Mouse (Mus musculus) forebrain, postnatal 0 days (tissue): ENCODE measurements around the gene Commd6. TPM values are rescaled to one million over a fixed set of nuclear protein-coding genes. Genes with fewer than 3 reads are reported as not detected.
A peak's percentile ranks its signal among the peaks of the same experiment; 100 is the strongest.

Experiments used
- ATAC-seq: fragments of 200-750 bp; cut with Nextera tagmentation; 2 replicates; pipeline ENCODE4 v1.8.0; 2017; ENCODE audit warnings: mild to moderate bottlenecking, moderate library complexity
- DNase-seq: peaks from one replicate; pipeline ENCODE4 v3.0.0-alpha.2; 2015
- H3K27ac ChIP-seq: fragments of 300-500 bp; sonication (generic); 2 replicates; pipeline ENCODE4 v1.5.1; 2014; ENCODE audit warnings: low read depth, mild to moderate bottlenecking, antibody characterized with exemption, low read length, moderate library complexity, mixed read lengths
- H3K27me3 ChIP-seq: fragments of 300-500 bp; sonication (generic); 2 replicates; pipeline ENCODE4 v1.6.1; 2014; ENCODE audit warnings: mild to moderate bottlenecking, low read length, mixed read lengths; ENCODE audit not compliant: insufficient read depth
- H3K36me3 ChIP-seq: fragments of 300-500 bp; sonication (generic); 2 replicates; pipeline ENCODE4 v1.6.1; 2014; ENCODE audit warnings: mild to moderate bottlenecking, moderate library complexity; ENCODE audit not compliant: insufficient read depth
- H3K4me1 ChIP-seq: fragments of 300-500 bp; sonication (generic); 2 replicates; pipeline ENCODE4 v1.6.1; 2014; ENCODE audit warnings: antibody characterized with exemption; ENCODE audit not compliant: insufficient read depth
- H3K4me2 ChIP-seq: fragments of 300-500 bp; sonication (generic); 2 replicates; pipeline ENCODE4 v1.6.1; 2014; ENCODE audit warnings: low read depth, mild to moderate bottlenecking, moderate library complexity
- H3K4me3 ChIP-seq: fragments of 300-500 bp; sonication (generic); 2 replicates; pipeline ENCODE4 v1.5.1; 2014; ENCODE audit warnings: low read depth, low read length, mixed read lengths
- H3K9ac ChIP-seq: fragments of 300-500 bp; sonication (generic); 2 replicates; pipeline ENCODE4 v1.6.1; 2014; ENCODE audit warnings: mild to moderate bottlenecking
- H3K9me3 ChIP-seq: fragments of 300-500 bp; sonication (generic); 2 replicates; pipeline ENCODE4 v1.6.1; 2016; ENCODE audit warnings: low read length
- CTCF ChIP-seq: sonication (generic); IDR thresholded peaks from 2 replicates; pipeline ENCODE4 v1.5.1; 2016; ENCODE audit warnings: antibody characterized with exemption, control low read depth, low read depth
- WGBS: fragments of 180-500 bp; shearing (Covaris S2); extraction: QIAGEN DNeasy Blood & Tissue Kit; methylation state at CpG from one replicate; pipeline ENCODE4 v1.1.7; 2014; 5-methylcytosine and 5-hydroxymethylcytosine counted together
- polyA plus RNA-seq: library from polyadenylated mRNA; unstranded; fragments of >200 nt; fragmentation: Nextera tagmentation; extraction: Ambion mirVana; gene quantifications from 2 replicates; pipeline ENCODE4 v1.2.1, GENCODE M21; 2015
- total RNA-seq: library from RNA; depleted of rRNA; stranded (reverse); fragments of >200 nt; gene quantifications from 2 replicates; pipeline ENCODE4 v1.2.3, GENCODE M21; 2014

Commd6 gene
- total and polyA plus RNA-seq, 2 experiments from 2014 or later = 44.9 to 71.4 TPM

- Histone ChIP-seq H3K4me3 (no peak overlapping the region), H3K36me3 (no peaks in the 10 kb centered on the region), H3K4me2 (no peak overlapping the region), H3K27ac (no peak overlapping the region), H3K4me1 (no peaks in the 10 kb centered on the region), H3K9me3 (no peaks in the 10 kb centered on the region), H3K27me3 (no peaks in the 10 kb centered on the region), H3K9ac (no peak overlapping the region)
- no peak for ATAC-seq
- DNase-seq = no peak
- no peak for TF ChIP-seq CTCF
- WGBS = 58% methylated on average over 1 of the region's 1 CpGs
Observed at GRCm38 (mm10) chr14:101613206-101613605, 27.3 kb downstream of the Commd6 start.

- no peaks in the 10 kb centered on the region for H3K9me3 ChIP-seq
- no peaks in the 10 kb centered on the region for H3K27me3 ChIP-seq
- 90% methylated on average over 10 of the region's 10 CpGs for WGBS
- H3K27ac ChIP-seq = no peak overlapping the region
- DNase-seq = no peak
- no peak overlapping the region for H3K4me2 ChIP-seq
- no peaks in the 10 kb centered on the region for H3K36me3 ChIP-seq
- TF ChIP-seq CTCF = no peak
- no peaks in the 10 kb centered on the region for H3K4me1 ChIP-seq
- no peak overlapping the region for H3K9ac ChIP-seq
- ATAC-seq = no peak
- H3K4me3 ChIP-seq = no peak overlapping the region
Observed at GRCm38 (mm10) chr14:101610701-101611100, 29.8 kb downstream of the Commd6 start.

- ATAC-seq = peak; percentile 82
- 2% methylated on average over 62 of the region's 62 CpGs for WGBS
- Histone ChIP-seq H3K4me2 (peak within 1 kb of the TSS; percentile 98), H3K27me3 (no peaks in the 10 kb centered on the region), H3K27ac (peak within 1 kb of the TSS; percentile 5; the same call in 1 of the 2 replicates), H3K36me3 (no peaks in the 10 kb centered on the region), H3K4me1 (no peaks in the 10 kb centered on the region), H3K9ac (peak within 1 kb of the TSS; percentile 64), H3K9me3 (no peaks in the 10 kb centered on the region), H3K4me3 (peak within 1 kb of the TSS; percentile 80)
- TF ChIP-seq CTCF = peak; percentile 76
- peak; percentile 79 for DNase-seq
Observed at GRCm38 (mm10) chr14:101608519-101609368, 31.7 kb downstream of the Commd6 start, which contains the start of gene Tbc1d4. TSS of gene Tbc1d4 (minus strand) at chr14:101609191.

- Histone ChIP-seq H3K27me3 (no peaks in the 10 kb centered on the region), H3K9ac (peak overlapping the region; percentile 64), H3K27ac (peak overlapping the region; percentile 5; the same call in 1 of the 2 replicates), H3K4me1 (no peaks in the 10 kb centered on the region), H3K36me3 (no peaks in the 10 kb centered on the region), H3K4me3 (peak overlapping the region; percentile 80), H3K4me2 (peak overlapping the region; percentile 98), H3K9me3 (no peaks in the 10 kb centered on the region)
- TF ChIP-seq CTCF = peak; percentile 17
- ATAC-seq (peak; percentile 50), DNase-seq (peak; percentile 59)
- under 1% methylated on average over 62 of the region's 62 CpGs for WGBS
Observed at GRCm38 (mm10) chr14:101607631-101608518, 32.6 kb downstream of the Commd6 start.

GRCm38 (mm10) chr14:101605843-101606242 lies 34.6 kb downstream of the Commd6 start:
- no peaks in the 10 kb centered on the region for H3K9me3 ChIP-seq
- WGBS = 55% methylated on average over 2 of the region's 2 CpGs
- H3K4me3 ChIP-seq = no peak overlapping the region
- H3K4me2 ChIP-seq = no peak overlapping the region
- no peaks in the 10 kb centered on the region for H3K27me3 ChIP-seq
- H3K27ac ChIP-seq = no peak overlapping the region
- ATAC-seq (no peak), DNase-seq (no peak)
- peak; percentile 49 for TF ChIP-seq CTCF
- no peaks in the 10 kb centered on the region for H3K36me3 ChIP-seq
- H3K4me1 ChIP-seq = no peaks in the 10 kb centered on the region
- no peak overlapping the region for H3K9ac ChIP-seq

GRCm38 (mm10) chr14:101602851-101603250 lies 37.6 kb downstream of the Commd6 start:
- WGBS = 48% methylated on average over 3 of the region's 3 CpGs
- peak; percentile 34 for ATAC-seq
- no peak overlapping the region for H3K4me3 ChIP-seq
- H3K9ac ChIP-seq = no peak overlapping the region
- no peak overlapping the region for H3K4me2 ChIP-seq
- no peak for DNase-seq
- H3K36me3 ChIP-seq = no peaks in the 10 kb centered on the region
- no peaks in the 10 kb centered on the region for H3K9me3 ChIP-seq
- no peak for TF ChIP-seq CTCF
- H3K27me3 ChIP-seq = no peaks in the 10 kb centered on the region
- H3K27ac ChIP-seq = no peak overlapping the region
- no peaks in the 10 kb centered on the region for H3K4me1 ChIP-seq
